Mouse (Mus musculus): ENCODE results near the gene Arid1b. TPM values are rescaled to one million over a fixed set of nuclear protein-coding genes. Genes with fewer than 3 reads are reported as not detected.

Arid1b gene
- total and polyA plus RNA-seq, 3 experiments: 6.1 to 12.4 (median 9.7) TPM

DNA sequence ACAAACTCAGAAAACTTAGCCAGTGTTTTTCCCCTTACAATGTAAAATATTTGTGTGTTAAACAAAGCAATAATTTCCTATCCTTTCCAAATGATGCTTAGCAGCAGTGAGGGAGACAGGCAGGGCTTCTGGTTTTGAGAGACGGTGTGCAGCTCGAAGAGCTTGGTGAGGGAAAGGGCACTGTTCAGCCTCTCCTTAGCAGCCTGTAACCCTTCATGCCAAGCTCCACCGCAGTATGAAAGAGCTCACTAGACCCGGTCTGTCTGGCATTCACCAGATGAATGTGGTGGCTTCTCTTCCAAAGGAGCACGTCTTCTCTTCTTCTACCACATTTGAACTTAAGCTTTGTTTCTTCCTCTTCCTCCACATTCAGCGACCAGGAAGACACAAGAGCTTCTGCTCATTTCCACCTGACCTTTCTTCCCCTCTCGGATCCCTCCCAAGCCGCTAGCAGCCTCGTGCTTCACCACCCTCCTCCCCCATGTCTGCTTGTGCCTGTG is 255.6 kb downstream of the Arid1b start:
- no peaks in the 10 kb centered on the region for H3K27me3 ChIP-seq (replicated peaks)
- H3K4me1 ChIP-seq (ENCODE audit: control insufficient read depth in 1 of 2, insufficient read depth in 2 of 2): peaks cover 0 to 15% of the 10 kb centered on the region in 2 experiments; a peak in 1 of 4 replicates

DNA sequence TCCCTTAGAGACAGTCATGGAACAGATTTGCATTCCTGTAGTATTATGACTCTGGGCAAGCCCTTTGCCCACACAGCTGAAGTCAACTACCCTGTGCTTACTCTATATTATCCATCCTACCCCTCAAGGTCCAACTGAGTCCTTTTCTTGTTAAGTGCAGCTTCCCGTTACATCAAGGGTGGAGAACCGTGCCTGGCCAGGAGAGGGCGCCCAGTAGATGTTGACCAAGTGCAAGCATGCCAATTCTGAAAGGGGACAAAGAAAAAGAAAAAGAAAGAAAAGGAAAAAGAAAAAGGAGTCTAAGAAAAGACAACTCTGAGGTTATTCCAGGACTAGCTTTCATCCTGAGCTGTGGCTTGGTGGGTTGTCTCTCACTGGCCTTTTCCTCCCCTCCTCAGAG is 258.3 kb downstream of the Arid1b start:
- H3K4me1 ChIP-seq (ENCODE audit: control insufficient read depth in 1 of 2, insufficient read depth in 2 of 2): peaks cover 0 to 12% of the 10 kb centered on the region in 2 experiments; a peak in 1 of 4 replicates
- peaks cover 0 to 80% of the 10 kb centered on the region in 2 experiments for H3K36me3 ChIP-seq (replicated peaks in 1 of 2; ENCODE audit: control insufficient read depth in 1 of 2, insufficient read depth in 1 of 2, low read length in 1 of 2)

More for the DNA sequence above, 255.6 kb downstream of the Arid1b start:
- H3K36me3 ChIP-seq (replicated peaks in 1 of 2; ENCODE audit: control insufficient read depth in 1 of 2, insufficient read depth in 1 of 2, low read length in 1 of 2): peaks cover 3 to 83% of the 10 kb centered on the region in 2 experiments
- H3K4me2 ChIP-seq (ENCODE audit: insufficient read depth, low read depth, poor library complexity, severe bottlenecking): no peak overlapping the region
- no peak overlapping the region for H3K9ac ChIP-seq (ENCODE audit: insufficient read depth, low read depth)
- no peaks in the 10 kb centered on the region for H3K9me3 ChIP-seq (replicated peaks; ENCODE audit: low read length)
- in situ Hi-C loops (cut with MboI; ENCODE audit: low pct_ligation_motif_present, low pct_unique_long_range_greater_than_20kb, low sequenced_read_pairs) (no loop called here), dilution Hi-C loops (cut with MboI; ENCODE audit: extremely low pct_ligation_motif_present, extremely low pct_unique_long_range_greater_than_20kb, low sequenced_read_pairs) (no loop called here)
- H3K27ac ChIP-seq (ENCODE audit: insufficient read depth, low read depth): no peak overlapping the region
- H3K79me2 ChIP-seq (replicated peaks; ENCODE audit: control insufficient read depth, extremely low read depth, insufficient read depth, poor library complexity, severe bottlenecking): no peaks in the 10 kb centered on the region
- DNase-seq (ENCODE audit: extremely low read depth): no peak
- TF ChIP-seq RAD21 (IDR thresholded peaks at IDR 0.05; ENCODE audit: low read depth, low read length) (no peak), GABPA (IDR thresholded peaks at IDR 0.05; ENCODE audit: insufficient replicate concordance, low read depth, low read length) (no peak), JUND (conservative IDR thresholded peaks at IDR 0.05; ENCODE audit: low read depth, low read length) (no peak), RCOR1 (conservative IDR thresholded peaks at IDR 0.05; ENCODE audit: low read depth, low read length) (no peak), MAX (IDR thresholded peaks at IDR 0.05; ENCODE audit: low read length) (no peak), ZC3H11A (IDR thresholded peaks at IDR 0.05; ENCODE audit: low read depth, low read length) (no peak), NRF1 (IDR thresholded peaks at IDR 0.05; ENCODE audit: low read depth, low read length) (no peak), UBTF (IDR thresholded peaks at IDR 0.05; ENCODE audit: low read depth, low read length) (no peak), CTCF (conservative IDR thresholded peaks at IDR 0.05 in 1 of 2, IDR thresholded peaks at IDR 0.05 in 1 of 2; ENCODE audit: low read depth in 2 of 2, low read length in 2 of 2) (no peak), MYC (IDR thresholded peaks at IDR 0.05; ENCODE audit: low read depth, low read length) (no peak), SIN3A (IDR thresholded peaks at IDR 0.05; ENCODE audit: low read length) (no peak), USF1 (IDR thresholded peaks at IDR 0.05; ENCODE audit: low read depth, low read length) (no peak), POLR2AphosphoS2 (IDR thresholded peaks at IDR 0.05; ENCODE audit: low read depth, low read length) (no peak), JUN (IDR thresholded peaks at IDR 0.05; ENCODE audit: insufficient read depth, low read depth, low read length) (no peak), TBP (conservative IDR thresholded peaks at IDR 0.05; ENCODE audit: low read depth, low read length) (no peak)
- no peak overlapping the region for H3K4me3 ChIP-seq (replicated peaks in 1 of 3; ENCODE audit: low read depth in 2 of 3, low read length in 2 of 3, poor library complexity in 1 of 3)

More for the DNA sequence above, 258.3 kb downstream of the Arid1b start:
- in situ Hi-C loops (cut with MboI; ENCODE audit: low pct_ligation_motif_present, low pct_unique_long_range_greater_than_20kb, low sequenced_read_pairs) (no loop called here), dilution Hi-C loops (cut with MboI; ENCODE audit: extremely low pct_ligation_motif_present, extremely low pct_unique_long_range_greater_than_20kb, low sequenced_read_pairs) (no loop called here)
- no peaks in the 10 kb centered on the region for H3K79me2 ChIP-seq (replicated peaks; ENCODE audit: control insufficient read depth, extremely low read depth, insufficient read depth, poor library complexity, severe bottlenecking)
- no peak overlapping the region for H3K27ac ChIP-seq (ENCODE audit: insufficient read depth, low read depth)
- H3K9ac ChIP-seq (ENCODE audit: insufficient read depth, low read depth): no peak overlapping the region
- no peaks in the 10 kb centered on the region for H3K27me3 ChIP-seq (replicated peaks)
- DNase-seq (ENCODE audit: extremely low read depth): peak; percentile 54
- no peaks in the 10 kb centered on the region for H3K9me3 ChIP-seq (replicated peaks; ENCODE audit: low read length)
- peak; percentile 72 for TF ChIP-seq RAD21 (IDR thresholded peaks at IDR 0.05; ENCODE audit: low read depth, low read length)
- TF ChIP-seq SMC3 (IDR thresholded peaks at IDR 0.05; ENCODE audit: low read depth, low read length): peak; percentile 84
- peak; percentile 48 to 88 for TF ChIP-seq CTCF (conservative IDR thresholded peaks at IDR 0.05 in 1 of 2, IDR thresholded peaks at IDR 0.05 in 1 of 2; ENCODE audit: low read depth in 2 of 2, low read length in 2 of 2)
- no peak for TF ChIP-seq TCF12 (IDR thresholded peaks at IDR 0.05; ENCODE audit: low read depth, low read length)
- 0 out of 2 replicates have a peak, but pooled peaks have one; percentile 5 for TF ChIP-seq BHLHE40 (IDR thresholded peaks at IDR 0.05; ENCODE audit: low read depth, low read length)
- no peak overlapping the region for H3K4me3 ChIP-seq (replicated peaks in 1 of 3; ENCODE audit: low read depth in 2 of 3, low read length in 2 of 3, poor library complexity in 1 of 3)
- no peak overlapping the region for H3K4me2 ChIP-seq (ENCODE audit: insufficient read depth, low read depth, poor library complexity, severe bottlenecking)

All from CH12.LX (cell line).